Mouse (Mus musculus) gastrocnemius, postnatal 14 days (tissue): ENCODE data around the gene Kiz. TPM values are rescaled to one million over a fixed set of nuclear protein-coding genes. Genes with fewer than 3 reads are reported as not detected.

ENCODE experiments used
- DNase-seq: peaks from one replicate; pipeline ENCODE4 v3.0.0; 2021; ENCODE audit warnings: mixed read lengths
- intact Hi-C: fragments of 180-260 bp; cut with DNase I; formaldehyde crosslinking; loops from one replicate; pipeline ENCODE4 v1.15.1; 2025; ENCODE audit warnings: low total_unique reads
- total RNA-seq, 2 experiments: library from RNA; stranded (reverse); gene quantifications; 2 replicates each; pipeline ENCODE4 v1.2.3; 2021

The Kiz gene
- total RNA-seq, 2 experiments from 2014 or later: 19.9 to 25.1 TPM

DNA sequence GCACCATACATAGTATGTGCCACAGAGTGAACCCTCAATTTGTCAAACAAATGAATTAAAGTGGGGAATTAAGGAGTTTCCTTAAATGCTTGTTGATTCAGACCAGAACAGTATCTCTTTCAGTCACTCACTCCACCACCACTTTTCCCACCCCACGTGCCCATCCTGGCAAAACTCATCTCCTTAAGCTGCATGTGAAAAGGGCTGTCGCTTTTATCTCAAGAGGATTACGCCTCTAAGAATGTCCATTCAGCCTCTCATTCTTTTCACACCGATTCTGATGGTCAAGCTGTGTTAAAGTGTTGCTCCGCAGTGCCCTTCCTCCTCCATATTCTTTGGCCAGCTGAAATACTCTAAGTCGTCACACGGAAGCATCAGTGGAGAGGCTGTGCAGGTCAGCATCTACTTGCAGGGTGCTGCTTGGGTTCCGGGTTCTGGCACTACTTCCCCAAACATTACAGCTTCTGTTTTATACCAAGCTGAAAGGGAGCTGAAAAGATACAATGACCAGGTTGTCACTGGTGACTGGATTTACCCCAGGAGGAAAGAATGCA, 92.6 kb downstream of the Kiz start:
- intact Hi-C loops: no loop called here

DNA sequence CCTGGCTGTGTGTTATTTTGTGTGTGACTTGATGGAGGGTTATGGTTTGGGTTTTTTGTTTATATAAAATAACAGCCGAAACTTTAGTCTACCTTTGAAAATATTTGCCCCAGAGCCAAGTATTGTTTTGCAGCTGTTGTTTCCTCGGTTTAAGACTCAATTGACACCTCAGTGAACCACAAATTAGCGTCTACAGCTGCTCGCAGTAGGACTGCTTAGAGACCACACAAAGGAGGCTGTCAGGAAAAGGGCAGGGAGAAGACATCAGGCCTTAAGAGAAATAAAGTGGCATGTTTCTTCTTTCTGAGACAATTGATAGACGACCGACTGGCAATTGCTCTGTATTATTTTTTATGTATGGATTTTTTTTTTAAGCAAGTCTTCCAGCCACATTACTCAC, 100.7 kb downstream of the Kiz start:
- DNase-seq: no peak
- intact Hi-C loops: no loop called here

More for the DNA sequence above, 92.6 kb downstream of the Kiz start:
- DNase-seq: no peak

DNA sequence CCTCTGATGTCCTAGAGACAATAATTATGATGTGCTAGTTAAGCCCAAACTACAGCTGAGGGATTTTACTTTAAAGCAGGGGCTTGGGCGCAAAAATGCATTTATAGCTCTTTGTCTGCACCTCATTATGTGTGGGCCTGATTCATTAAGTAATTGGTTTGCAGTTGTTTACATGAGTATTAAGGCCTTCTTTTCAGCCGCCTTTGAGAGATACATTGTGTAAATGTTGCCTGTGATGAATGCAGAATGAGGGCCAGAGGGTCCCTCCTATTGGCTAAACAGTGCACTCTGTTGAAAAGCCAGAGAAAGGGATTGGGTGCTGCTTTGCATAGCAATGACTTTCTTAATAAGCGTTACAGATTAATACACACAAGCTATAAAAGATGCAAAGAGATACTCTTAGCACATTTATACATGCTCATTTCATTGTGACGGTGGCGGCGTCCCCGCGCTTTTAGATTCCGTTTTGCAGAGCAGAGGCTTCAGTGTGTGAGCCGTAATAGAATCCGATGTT, 102.8 kb downstream of the Kiz start:
- intact Hi-C loops: loop anchor here (2.0 kb wide), 1 partner anchor 220 kb away; no protein-coding TSS in a partner anchor
- no peak for DNase-seq

DNA sequence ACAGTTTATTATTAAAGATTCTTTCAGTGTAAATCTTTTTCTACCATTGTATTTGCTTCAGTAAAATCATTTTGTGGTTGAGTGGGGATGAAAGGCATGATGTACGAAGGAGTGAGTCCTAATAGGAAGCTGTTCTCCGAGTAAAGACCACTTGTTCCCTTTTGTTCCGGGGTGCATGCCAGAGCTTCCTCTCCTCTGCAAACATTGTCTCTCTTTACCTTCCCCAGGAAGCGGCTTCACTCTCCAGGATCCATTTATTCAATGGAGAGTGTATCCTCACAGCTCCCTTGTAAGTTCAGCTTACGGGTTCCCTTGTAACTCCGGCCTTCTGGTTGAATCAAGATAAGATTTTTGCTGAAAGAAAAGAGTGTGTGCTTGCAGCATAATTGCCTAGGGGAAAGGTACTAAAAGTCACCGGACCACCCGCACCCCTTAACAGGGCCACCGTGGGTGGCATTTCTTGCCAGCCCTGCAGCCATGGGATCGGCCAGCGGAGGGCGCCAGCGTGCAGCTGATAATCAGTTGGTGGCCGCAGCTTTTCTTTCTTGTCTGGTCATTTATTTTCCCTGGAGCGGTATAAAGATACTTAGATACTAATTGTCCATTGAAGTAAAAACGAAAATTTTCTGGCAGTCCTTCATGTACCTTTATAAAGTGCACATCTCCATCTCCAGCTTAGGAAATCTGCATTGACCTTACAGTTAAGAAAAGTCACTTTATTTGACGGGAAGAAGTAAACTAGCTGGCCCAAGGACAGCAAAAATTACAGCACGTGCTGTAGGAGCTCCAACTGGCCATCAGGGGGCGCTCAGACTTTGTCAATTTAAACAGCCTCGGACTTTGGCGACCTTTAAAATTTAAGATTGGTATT, 103.5 kb downstream of the Kiz start:
- DNase-seq: peak; percentile 79
- intact Hi-C loops: loop anchor here (2.0 kb wide), 1 partner anchor 220 kb away; no protein-coding TSS in a partner anchor

DNA sequence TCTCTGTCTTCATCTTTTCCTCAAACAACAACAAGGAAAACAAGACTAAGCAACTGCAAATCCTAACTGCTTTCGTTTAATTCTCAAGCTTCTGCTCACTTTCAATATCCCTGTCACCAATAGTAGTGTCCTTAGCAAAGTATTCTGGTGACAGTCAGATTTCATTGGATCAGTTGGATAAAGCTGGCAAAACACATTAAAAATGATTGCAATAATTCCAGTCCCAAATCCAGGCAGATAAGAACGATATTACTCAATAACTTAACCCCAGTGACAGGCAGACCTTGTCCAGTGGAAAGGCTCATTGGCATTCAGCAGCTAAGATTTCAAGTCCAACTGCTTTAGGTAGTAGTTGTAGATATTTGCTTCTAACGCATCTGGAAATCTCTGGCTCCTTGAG, 119.4 kb downstream of the Kiz start:
- DNase-seq: no peak
- intact Hi-C loops: no loop called here

DNA sequence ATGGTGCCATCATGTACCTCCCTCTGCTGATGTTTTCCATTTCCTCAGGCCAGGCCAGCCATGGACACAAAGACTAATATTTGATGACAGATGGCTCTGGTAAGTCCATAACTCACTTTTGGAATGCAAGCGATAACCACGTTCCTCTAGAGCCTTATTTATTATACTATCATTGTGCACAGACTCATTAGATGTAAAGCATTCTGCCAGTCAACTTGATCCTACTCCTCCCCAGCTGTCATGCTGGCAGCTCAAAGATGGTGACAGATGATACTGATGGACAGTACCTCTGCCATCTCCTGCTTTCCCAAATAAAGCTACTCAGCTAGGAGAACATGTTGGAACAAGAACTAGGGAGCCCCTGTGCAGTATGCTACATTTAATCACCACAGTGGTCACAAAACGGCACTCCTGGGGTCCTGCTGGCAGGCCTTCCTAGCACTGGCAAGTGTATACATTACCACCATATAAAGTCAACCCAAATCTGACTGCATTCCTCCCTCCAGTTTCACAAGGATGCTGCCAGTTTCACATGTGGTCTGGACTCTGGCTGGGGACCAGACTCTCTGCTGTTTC, 119.9 kb downstream of the Kiz start:
- no peak for DNase-seq
- intact Hi-C loops: no loop called here

DNA sequence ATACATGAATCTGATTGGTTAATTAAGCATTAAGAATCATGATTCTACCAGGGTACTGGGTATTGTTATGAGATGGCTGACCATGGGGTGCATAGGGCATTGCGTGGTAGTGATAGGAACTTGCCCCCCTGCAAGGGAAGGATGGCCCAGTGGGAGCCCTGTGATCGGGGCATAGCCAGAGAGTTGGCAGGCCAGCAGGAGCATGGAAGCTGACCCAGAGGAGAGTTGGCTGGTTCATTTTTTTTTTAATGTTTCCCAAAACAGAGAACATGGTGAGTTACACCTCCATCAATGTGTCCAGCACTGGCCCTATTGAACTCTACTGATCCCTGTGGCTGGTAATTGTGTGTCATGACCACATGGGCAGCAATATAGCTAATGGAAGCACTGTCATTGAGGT, 127.1 kb downstream of the Kiz start:
- no peak for DNase-seq
- intact Hi-C loops: no loop called here

DNA sequence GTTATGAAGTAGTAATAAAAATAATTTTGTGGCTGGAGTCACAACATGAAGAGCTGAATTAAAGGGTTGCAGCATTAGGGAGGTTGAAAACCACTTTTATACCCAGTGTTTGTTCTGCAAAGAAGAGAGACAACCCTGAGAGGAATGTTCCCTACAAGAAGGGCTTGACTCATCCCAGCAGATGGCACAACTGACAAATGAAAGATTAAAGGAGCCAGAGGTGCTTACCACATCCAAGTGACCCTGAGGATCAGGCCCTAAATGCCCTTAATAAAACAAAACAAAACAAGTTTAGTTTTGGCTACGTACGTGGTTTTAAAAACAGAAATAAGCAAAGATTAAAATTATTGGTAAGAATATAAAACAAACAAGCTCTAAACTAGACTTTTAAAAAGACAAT, 129.2 kb downstream of the Kiz start:
- intact Hi-C loops: no loop called here
- no peak for DNase-seq

DNA sequence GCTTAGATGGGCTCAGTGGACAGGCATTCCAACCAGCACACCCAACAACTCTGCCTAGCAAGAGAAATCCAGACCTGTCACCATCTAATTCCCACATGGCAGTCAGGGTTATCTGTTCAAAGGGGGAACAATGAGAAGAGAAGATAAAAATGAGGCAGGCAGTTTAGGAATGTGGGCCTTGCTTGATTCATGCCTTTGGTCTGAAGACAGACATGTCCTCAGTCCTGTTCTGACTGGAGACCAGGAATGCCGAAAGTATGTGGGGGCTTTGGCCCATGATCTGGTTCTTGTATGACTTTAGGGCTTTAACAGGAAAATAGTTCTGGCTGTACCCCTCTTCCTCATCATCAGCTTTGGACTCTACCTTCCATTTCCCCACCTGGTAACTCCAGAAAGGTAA, 130.1 kb downstream of the Kiz start:
- DNase-seq: no peak
- intact Hi-C loops: no loop called here

DNA sequence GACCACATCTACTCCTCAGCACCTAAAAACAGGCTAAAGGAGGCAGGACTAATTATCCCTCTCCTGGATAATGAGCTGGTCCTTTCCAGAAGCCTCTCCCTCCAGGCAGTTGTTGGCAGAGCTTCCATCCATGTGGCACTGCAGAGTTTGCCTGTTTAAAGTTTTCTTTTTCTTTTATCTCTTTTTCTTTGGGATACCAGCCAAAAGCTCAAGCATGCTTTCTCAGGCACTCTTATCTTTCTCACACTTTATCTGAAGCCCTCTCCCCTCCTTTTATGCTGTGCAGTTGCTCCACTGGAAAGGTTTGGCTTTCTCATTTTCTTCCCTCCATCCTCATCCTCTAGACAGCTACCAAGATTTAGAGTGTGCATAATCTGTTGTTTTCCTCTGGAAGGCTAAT, 130.8 kb downstream of the Kiz start:
- DNase-seq: no peak
- intact Hi-C loops: no loop called here

DNA sequence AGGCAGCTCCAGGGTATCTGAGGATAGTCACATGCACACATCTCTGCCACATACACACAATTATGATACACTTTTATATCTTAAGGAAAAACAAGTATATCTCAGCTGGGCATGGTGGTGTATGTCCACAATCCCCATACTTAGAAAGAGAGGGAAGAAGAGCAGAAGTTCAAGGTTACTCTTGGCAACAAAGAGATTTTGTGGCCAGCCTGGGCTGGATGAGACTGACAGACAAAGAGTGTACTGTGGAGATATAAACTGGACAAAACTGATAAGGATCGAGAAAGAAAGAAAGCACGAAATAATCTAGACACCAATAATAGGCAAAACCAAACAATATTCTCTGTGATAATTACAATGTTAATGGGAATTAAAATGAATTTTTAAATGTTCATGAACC, 151.6 kb downstream of the Kiz start:
- no peak for DNase-seq
- intact Hi-C loops: no loop called here

DNA sequence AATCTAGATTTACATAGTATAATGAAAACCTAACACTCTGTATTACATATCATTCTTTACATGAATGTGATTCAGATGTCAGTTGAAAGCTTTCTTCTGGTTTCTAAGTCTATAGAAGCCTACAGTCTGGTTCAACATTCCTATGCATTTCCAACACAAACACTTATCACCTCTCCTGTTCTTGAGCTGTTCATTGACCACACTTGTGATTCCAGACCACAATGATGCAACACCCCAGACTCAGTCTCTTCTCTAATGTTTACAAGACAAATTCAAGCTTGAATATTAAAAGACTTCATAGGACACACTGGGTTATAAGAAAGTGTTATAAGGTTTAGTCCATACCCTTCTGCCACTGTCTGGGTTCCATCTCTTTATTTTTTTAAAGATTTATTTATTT, 153.4 kb downstream of the Kiz start:
- intact Hi-C loops: no loop called here
- no peak for DNase-seq

DNA sequence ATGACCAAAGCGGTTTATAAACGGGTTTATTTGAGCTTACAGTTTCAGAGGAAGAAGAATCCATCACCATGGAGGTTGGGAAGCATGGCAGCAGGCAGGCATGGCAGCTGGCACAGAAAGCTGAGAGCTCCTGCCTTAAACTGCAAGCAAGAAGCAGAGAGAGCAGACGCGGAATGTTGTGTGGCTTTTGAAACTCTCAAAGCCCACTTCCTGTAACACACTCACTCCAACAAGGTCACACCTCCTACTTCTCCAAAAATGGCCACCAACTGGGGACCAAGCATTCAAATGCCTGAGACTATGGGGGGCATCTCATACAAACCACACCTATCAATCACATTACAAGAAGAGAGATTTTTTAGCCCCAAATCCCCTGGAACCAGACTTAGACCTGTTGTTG, 154.5 kb downstream of the Kiz start:
- no peak for DNase-seq
- intact Hi-C loops: no loop called here

DNA sequence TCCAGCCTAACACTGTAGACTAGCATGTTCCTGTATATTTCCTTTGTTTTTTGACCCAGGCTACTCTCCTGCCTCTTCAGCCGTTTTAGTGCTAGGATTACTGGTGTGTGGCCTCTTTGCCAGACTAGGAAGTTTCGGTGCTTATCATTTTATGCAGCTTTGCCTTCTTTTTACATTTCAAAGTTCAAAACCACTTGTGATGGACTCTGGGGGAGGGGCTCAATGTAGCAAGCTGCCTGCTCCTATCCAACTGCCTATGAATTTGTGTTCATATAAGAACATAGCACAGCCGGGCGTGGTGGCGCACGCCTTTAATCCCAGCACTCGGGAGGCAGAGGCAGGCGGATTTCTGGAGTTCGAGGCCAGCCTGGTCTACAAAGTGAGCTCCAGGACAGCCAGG, 155.3 kb downstream of the Kiz start:
- intact Hi-C loops: no loop called here
- no peak for DNase-seq

DNA sequence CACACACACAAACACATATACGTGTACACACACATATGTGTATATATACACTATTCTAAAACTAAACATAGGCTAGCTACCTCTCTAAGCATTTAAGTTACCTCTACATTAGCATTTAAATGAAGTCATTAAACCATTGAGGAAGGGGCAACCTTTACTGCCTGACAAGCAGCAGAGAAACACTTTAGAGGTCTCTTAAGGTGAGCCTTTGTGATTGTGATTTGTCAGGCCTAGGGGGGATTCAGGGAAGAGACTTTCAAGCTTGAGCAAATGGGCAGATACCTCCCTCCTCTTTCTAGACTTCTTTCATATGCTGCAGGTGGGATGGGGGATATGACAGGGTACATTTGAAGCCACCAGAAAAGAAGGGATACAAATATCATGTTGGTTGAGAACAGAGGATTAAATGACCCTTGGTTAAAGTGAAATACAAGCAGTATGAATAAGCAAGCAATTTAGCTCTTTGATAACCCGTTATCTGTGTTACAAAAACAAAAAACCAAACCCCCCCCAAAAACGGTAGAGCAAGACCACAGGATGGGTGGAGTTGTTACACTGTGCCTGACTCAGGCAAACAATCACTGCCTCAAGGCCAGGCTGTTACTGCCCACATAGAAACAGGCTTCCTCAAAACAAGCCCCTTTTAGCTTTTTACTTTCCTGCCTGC, 155.9 kb downstream of the Kiz start:
- intact Hi-C loops: no loop called here
- no peak for DNase-seq

DNA sequence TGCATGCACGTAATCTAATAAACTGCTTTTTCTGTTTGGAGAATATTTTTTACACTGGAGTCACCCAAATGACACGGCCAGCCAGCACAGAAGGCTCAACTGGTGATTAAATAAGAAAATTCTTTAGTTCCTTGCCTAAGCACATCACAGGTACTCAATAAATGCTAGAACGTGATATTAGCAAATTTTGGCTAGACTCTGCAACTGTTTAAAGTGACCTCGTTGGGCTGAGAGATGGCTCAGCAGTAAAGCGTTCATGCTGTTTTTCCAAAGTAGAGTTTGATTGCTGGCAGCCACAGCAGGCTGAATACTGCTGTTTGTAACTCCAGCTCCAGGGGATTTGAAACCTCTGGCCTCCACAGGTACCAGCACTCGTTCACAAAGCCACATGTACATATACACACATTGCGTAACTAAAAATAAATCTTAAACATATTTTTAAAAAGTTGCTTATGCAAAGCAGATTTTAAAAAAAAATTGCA, 156.5 kb downstream of the Kiz start:
- DNase-seq: no peak
- intact Hi-C loops: no loop called here

DNA sequence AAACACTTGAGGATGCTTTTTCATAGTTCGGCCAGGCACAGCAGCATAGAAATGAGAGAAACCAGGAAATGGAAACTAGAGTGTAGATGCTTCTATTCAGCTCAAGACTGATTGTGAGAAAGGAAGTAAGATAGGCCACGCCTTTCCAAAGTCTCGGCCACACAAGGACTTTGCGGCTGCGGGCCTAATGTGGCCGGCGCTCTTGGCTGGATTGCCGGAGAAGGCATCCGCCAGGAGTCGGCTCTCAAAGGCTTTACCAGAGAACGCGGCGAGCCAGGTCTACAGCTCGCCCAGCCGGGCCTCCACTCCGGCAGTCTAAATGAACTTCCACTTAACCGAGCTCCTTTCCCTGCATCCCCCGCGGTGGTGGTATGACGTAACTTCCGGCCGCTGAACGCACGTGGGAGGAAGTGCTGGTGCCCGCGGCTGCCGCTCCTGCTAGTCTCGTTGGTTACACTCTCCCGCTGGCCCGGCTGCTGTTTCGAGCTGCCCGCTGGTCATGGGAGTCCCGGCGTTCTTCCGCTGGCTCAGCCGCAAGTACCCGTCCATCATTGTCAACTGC, 157.0 kb downstream of the Kiz start, which contains the start of gene Xrn2:
Xrn2 (plus strand) TSS at position 374 of the 562 bp plus-strand sequence.
- DNase-seq: peak; percentile 96
- intact Hi-C loops: no loop called here

DNA sequence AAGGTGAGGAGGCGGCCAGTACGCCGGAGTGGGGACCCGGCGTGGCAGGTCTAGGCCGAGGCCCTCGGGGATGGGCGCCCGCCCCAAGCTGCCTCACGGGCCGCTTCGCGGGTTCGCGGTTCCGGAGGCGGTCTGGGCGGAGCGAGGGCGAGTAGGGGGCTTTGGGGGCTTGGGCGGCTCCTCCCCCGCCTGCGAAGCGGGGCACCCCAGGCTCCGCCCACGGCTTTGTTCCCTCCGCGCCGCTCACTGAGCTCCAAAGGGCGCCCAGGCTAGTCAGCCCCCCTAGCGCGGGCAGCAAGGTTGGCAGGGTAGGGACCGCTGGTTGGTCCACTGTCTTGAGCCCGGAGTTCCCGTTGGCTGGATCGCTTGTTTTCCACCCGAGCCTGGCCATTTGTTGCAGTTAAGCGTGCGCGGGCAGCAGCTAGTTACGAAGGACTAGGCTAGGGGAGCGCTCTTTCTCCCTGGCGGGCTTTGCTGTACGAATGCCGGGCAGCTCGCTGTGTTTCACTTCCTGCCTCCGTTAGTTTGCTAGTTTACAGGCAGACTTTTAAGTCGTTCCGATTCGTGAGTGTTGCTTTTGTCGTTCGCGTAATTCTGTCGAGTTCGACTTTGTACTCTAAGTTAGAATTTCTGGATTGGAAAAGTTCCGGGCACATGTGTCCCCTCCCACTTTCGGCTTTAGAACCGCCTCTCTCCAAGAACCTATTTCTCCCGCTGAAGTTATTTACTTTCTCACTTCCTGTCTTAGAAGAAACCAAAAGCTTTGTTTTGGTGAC, 157.7 kb downstream of the Kiz start:
- intact Hi-C loops: no loop called here

More for the DNA sequence above, 157.7 kb downstream of the Kiz start:
- peak; percentile 65 for DNase-seq
